Mouse (Mus musculus) kidney, adult 18-20 months (tissue): ENCODE data around the gene Bola2.
A peak's percentile ranks its signal among the peaks of the same experiment; 100 is the strongest.

Experiments
- DNase-seq: peaks from one replicate; pipeline ENCODE4 v3.0.0; 2021

Bola2 gene

DNA sequence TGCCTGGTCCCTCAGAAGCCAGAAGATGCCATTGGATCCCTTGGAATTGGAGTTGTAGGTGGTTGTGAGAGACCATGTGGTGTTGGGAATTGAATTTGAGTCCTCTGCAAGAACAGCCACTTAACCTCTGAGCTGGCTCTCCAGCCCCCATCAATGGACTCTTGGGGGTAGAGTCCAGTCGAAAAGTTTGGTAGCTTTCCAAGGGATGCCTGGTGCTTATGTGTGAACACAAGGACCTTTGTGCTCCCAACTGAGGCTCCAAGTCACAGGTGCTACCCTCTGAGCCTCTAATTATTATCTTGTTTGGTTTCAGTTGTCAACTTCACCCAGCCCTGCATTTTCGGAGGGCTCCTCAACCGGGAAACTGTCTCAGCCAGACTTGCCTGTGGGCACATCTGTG is 4.5 kb upstream of the Bola2 start:
- DNase-seq = peak; percentile 48

DNA sequence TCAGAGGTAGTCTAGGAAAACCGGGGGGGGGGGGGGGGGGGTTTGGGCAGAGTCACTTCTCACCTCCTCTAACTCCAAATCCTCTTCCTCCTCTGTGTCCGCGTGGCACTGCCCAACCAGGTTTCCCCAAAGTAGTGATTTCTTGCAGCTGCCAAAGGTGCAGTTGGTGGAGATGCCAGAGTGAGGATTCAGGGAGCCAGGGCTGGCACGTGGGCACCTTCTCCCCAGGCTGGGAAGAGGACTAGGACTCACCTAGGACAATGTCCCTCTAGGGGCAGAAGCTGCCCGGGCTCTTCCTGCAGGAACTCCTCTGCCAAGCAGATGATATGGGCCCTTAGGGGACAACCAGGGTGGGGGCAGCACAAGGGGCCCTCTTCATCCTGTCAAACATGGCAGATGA is 3.5 kb upstream of the Bola2 start:
- no peak for DNase-seq

DNA sequence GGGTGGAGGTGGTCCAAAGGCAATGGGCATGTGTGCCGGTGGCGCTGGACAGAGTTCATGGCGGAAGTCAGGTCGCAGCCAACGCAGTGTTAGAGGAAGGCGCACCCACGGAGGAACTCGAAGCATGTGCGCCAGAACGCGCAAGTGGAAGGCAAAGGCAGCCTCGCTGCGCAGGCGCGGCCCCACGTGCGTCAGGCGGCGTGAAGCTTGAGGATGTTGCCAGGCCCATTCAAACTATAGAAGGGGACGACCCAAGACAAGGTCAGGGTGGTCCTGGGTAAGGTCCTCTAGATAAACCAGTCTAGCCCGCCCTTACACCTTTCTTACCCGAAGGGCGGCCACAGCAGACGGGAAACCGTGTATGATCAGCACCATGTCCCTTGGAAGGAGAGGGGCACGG is 2.8 kb upstream of the Bola2 start:
- DNase-seq = no peak

DNA sequence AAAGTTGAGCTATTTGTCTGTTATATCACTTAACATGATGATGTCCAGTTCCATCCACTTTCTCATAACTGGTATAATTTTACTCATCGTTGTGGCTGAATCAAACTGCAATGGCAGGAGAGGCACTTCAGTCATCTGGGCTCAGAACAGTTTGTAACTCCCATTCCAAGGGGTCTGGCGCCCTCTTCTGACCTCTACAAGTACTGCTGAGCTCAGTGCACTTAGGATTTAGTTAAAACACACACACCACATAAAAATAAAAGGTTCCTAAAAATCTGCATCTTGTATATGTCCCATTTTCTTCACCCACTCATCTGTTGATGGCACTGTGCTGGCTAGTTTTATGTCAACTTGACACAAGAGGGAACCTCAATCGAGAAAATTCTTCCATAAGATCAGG is 1.9 kb upstream of the Bola2 start:
- peak; percentile 90 for DNase-seq

DNA sequence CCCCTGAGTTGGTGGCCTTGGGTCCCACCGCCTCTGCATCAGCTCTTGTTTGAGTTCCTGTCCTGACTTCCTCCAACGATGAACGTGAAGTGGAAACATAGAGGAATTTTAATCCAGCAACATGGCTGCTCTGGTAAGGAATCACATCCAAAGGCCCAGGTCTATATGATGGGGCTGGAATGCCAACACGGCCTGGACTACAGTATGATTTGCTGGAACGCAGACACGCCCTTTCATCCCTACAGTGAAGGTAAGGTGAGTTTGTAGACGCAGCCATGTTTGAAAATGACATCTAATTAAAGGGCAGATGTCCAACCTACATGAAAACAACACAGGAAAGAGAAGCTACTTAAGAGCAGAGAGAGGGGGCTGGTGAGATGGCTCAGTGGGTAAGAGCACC is 1.4 kb upstream of the Bola2 start:
- no peak for DNase-seq

DNA sequence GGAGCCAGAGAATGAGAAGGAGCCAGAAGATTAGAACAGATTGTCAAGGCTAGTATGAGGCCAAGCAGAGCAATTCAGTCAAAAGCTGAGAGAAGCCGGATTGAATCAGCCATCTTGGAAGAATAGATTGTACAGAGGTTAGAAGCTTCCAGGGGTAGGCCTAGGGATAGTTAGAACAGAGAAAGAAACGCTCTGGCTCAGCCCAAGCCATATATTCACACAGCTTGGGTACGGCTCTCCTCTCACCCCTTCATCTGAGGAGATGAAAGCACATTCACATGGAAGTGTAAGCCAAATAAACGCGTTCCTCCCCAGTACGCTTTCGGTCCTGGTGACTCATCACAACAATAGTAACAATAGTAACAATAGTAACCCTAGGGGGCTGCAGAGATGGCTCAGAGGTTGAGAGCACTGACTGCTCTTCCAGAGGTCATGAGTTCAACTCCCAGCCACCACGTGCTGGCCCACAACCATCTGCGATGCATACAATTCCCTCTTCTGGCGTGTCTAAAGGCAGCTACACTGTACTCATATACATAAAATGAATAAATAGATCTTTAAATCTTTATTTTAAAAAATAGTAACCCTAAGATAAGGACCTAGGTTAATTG is 655 bp upstream of the Bola2 start:
- DNase-seq = no peak

DNA sequence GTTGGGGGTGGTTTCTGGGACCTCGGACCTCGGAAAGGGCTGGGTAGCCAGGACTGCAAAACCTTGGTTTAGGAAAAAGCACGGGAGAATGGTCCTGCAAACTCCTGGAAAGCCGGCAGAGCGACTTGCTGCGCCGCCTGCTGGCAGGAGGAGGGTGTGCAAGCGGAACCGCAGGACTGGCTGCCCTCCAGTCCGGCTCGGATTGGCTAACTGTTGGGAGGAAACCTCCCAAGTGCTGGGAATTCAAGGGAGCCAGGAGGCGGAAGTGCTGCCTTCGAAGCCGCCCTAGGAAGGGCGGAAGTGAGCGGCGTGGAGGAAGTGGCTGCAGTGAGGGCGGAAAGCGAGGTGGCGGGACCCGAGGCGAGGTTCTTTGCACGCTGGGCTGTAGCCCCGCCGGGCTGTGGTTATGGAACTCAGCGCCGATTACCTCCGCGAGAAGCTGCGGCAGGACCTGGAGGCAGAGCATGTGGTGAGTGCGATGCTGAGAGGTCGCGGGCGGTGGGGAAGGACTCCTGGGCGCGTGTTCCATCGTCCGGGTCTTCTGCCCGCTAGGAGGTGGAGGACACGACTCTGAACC is 518 bp downstream of the Bola2 start, which contains the start of gene Slx1b:
TSS of gene Slx1b (minus strand) at position 154 of the 577 bp plus-strand sequence.
- peak; percentile 92 for DNase-seq

DNA sequence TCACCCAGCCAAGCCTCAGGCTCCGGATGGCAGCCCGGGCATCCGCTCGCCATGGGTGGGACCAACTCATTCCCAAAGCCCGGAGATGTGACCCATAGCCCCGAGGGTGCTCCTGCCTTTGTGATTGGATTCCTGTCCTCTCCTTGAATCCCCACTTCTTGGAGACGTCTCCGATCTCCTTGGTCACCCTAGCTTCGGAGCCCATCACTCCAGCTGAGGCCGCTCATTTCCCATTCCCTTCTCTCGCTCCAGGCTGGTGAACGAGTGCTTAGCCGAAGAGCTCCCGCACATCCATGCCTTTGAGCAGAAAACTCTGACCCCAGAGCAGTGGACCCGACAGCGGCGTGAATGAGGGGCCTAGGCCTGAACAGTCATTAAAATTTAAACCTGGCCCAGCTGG is 1.1 kb downstream of the Bola2 start:
- no peak for DNase-seq

DNA sequence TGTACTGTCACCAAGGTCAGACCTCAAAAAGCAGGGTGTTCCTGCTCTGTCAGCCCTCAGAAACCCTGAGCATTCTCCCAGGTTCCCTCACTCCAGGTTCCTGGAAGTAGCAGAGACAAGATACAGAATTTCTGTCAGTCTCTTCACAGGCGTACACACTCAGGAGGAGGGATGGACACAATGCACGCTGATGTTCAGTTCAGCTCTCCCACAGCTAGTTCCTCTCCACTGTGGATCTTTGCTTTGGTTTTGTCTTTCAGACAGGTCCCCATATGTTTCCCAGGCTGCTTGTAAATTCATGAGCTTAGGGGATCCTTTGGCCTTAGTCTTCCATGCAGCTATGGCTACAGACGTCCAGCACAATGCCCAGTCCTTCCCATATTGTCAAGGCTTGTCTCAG is 1.7 kb downstream of the Bola2 start:
- DNase-seq = no peak

DNA sequence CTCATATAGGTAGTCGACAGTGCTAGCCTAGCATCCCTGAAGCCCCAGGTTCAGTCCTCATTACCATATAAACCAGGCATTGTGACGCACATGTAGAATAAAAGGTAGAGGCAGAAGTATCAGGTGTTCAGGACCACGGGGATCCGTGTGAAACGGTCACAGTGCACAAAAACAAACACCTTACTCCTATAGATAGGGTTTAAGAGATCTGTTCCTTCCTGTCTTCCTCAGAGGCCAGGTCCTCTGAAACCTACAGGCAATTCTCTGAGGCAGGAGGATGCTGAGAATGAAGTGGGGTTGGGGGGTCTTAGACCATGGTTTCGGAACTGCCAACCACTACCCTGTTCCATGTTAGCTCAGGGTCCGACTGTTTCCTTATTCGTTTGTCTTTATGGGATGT is 2.6 kb downstream of the Bola2 start:
- no peak for DNase-seq

DNA sequence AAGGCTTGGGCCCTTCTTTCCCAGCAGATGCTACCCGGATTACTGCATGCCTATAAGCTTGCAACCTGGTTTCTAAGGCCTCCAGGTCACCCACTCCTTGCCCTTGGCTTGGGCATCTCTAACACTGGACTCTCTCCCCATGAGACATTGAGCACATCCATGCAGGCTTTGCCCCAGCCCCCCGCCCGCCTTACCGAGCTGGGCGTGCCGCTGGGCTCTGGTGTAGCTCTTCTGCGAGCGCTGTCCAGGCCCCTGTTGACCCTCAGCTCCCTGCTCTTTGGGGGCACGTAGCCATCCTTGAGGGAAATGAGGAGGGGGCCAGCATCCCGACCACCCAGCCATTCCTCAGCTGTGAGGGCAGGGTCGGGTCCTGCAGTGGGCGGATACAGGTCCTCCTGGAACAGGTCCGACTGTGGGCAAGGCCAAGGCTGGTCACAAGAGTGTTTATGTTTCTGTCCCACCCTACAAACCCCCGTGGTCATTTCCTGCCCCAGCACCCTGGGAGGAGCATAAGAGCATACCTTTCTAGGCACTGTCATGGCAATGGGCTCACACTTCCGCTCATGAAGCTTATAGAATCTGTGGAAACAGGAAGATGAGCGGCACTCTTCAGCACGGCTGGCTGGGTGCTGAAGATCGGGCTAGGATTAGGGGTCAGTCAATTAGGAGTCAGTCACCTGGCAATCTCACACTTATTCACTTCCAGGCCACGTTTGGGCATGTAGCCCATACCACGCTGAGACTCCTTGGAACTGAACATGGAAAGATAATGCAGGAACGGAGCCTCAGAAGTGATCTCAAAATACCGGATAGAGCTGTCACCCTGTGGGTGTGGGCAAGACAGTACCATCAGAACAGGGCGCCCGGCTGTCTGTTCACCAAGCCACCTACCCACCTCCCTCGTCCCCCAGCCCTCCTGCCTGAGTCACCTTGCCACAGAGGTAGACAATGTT is 5.1 kb downstream of the Bola2 start:
- DNase-seq = no peak

DNA sequence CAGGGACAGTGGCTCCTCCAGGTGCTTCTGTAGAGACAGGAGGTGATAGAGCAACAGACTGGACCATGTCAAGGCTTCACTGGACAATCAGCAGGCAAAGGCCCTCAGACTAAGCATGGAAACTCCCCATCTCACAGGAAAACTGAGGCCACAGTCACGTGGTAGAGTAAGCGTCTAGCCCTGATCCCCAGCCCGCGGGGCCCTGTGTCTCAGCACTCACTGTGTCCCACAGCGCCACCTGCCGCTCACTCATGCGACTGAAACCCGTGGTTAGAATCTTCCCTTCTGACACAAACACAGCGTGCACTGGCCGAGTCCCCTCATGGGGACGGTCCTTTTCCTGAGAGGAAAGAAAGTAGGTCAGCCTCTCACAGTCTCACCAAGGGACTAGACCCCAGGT is 5.9 kb downstream of the Bola2 start:
- peak; percentile 91 for DNase-seq

DNA sequence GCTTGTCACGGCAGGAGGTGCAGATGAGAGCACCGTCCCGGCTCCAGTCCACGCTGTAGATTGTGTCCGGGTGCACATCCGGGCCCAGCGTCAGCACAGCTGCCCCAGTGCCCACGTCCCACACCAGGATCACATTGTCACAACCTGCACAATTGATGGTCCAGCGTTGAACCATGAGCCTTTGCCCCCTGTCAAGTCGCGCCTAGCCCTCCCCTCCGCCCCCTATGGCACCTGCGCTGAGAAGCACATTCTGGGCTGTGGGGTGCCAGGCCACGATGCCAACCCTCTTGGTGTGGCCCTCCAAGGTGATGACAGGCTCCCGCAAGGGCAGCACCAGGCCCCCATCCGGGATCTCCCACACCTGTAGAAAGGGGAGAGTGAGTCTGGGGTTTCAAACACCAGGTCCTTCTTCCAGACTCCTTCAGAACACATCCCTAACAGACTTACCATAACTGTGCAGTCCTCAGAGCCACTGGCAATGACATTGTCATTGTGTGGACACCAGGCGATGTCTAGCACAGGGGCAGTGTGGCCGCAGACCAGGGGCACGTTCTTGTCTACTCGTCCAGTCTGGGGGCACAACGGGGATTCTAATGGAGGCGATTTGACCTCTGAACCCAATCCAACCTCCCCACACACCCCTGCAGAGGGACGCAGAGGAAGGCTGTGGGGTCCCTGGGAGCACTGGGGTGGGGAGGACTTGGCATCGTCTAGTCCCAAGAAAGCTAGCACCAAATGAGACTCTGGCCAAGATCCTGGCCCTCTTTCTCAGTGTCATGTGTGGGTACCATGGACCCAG is 6.6 kb downstream of the Bola2 start:
- no peak for DNase-seq

DNA sequence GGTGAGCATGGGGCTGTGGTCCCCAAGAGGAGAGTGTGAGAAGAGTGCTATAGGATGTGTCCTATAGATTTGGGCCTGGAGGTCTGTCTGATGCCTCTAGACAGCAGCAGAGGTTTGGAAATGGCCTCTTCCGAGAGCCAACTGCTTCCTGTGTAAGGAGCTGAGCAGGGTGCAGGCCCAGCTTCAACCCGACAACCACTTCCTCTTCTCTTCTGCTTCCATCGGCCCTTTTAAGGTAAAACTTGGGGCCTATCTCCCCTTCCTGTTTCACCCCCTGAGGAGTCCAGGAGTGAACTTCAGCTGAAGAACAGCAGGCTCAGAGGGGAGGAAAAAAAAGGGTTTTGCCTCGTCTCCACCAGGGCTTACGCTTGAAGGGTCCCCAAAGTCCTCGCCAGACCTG is 7.2 kb downstream of the Bola2 start:
- DNase-seq = no peak

DNA sequence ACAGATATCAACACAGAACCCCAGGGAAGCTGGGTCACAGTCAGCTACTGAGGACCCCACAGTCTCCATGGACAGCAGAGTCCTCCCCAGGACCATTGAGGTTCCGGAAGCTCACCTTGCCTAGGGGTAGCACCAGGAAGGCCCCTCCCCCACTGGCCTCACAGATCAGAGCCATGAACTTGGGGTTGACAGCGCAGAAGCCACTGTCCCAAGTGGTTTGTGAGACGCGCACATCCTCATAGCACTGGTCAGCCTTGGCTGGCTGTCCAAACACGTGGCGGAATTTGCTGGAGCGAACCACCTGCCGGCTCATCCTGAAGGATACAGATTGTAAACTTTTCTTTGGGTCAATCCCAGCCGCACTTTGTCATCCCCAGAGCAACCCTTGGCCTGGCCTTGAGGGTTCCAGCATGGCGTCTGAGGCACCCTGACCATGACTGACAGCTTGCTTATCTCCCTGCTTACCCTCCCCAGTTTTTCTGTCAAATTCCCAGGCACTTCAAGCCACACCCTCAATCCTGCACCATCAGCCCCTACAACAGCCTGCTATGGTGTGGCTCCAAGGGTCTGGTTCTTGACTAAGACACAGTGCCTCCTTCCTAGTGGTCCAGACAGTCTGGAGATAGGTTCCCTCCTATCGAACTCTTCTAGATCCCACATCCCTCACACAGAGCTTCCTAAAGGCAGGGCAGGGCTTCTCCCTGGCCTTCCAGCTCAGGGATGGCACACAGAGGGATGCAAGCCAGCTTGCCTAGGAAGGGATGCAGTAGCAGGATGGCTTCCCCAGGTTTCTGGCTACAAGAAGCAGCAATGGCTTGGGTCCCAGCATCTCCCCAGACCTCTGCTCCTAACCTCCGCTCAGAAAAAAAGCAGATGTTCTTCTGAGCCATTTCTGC is 7.9 kb downstream of the Bola2 start:
- no peak for DNase-seq

DNA sequence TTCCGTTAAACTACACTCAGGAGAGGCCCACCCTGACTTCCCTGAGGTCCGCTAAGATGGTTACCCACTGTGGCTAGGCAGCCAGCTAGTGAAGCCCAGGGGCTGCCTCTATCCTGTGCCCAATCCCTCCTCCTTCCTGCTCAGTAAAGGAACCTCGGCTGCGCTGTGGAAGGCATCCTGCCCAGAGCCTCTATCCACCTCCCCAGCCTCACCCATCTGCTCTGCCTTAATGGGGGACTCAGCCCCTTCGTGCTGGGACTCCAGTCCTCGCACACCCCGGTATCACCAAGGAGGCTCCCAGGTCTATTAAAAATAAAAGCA is 8.5 kb downstream of the Bola2 start:
- no peak for DNase-seq

DNA sequence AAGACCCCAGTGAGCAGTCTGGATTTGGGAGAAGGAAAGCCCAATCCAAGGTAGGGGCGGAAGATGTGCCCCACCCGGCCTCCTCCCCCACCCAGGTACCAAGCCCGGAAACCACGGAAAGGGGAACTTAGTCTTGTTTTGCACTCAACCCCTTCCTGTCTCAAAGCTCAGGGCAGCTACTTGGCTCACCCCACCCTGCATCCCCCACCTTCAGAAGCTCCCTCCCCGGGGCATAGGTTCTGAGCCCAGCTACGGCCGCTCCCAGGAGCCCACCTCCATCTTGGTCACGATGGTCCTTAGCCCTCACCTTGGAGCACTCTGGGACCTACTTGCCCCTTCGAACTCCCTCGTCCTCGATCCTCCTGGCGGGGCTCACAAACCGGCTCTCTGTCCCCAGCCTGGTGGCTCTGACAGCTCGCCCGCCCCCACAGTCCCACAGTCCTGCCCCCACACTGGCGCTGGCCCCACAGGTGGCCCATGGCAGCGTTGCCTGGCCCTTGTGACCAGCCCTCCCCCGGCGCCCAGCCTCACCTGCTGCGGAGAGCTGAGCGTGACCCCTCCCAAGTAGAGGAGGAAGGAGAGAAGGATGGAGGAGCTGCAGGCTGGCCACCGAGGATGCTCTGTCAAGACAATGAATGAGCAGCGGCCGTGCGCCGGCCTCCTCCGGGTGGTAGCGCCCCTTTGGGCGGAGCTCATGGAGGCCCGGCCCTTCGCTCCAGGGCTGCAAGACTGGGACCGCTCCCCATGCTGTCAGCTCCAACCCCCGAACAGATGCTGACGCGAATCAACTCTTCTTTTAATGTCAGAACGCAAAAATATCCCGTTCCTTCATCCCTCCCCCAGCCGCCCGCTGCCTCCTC is 9.2 kb downstream of the Bola2 start:
- peak; percentile 52 for DNase-seq

DNA sequence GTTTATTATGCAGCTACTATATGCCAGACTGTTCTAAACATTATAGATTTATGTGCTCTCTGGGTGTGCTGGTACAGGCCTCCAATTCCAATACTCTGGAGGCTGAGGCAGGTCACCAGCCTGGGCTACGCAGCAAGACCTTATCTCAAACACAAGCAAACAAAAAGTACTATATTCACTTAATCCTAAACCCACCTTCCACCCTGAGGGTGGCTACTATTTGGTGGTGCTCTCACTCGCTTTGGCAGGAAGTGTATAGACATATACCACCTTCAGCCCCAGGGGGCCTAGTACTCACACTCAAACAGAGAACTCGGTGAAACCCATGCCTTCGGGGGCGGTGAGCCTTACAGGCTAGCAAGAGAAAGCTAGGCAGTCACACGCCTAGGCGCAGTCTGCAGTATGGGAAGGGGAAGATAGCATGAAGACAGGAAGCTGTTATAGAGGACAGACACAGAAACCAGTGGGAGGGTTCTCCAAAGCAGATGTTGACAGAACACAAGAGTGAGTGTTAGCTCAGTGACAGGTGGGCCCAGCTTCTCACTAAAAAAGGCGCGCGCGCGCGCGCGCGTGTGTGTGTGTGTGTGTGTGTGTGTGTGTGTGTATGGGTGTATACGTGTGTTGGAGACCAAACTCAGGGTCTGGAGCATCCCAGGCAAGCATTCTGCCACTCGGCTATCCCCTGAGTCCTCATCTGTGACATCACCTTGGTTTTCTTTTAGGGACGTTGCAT is 12.4 kb downstream of the Bola2 start, which contains the start of gene Coro1a:
TSS of gene Coro1a (minus strand) at position 346 of the 733 bp plus-strand sequence.
- DNase-seq = no peak

DNA sequence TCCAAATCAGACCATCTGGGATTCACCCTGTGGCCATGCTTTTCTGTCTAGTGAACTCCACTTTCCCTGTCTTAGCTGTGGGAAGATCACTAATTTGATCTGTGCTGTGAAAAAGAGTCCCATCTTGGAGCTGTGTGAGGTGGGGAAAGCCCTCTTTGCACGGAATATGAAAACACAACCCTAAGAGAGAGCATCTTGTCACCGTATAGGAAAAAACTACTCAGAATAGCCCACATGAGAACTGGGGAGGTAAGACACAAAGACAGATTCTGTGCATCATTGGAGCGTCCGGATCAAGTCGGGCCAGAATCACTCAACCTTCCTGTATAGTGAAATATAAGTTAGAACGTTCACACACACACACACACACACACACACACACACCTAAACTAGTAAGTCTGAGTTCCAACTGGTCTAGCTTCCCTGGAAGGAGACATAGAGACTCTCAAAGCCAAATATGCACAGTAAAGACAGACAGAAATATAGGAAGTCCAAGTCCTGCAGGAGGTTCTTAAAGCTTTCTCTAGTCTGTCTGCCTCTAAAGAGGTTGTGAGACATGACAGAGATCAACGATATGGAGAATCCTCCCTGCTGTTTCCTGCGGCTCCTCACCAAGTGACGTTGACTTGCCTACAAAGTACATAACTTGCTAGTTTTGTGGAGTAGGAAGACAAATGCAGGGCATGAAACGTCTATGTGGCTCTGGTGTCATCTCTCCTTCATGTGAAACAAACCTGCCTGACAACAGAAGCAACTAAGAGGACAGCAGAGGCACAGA is 13.2 kb downstream of the Bola2 start:
- no peak for DNase-seq

DNA sequence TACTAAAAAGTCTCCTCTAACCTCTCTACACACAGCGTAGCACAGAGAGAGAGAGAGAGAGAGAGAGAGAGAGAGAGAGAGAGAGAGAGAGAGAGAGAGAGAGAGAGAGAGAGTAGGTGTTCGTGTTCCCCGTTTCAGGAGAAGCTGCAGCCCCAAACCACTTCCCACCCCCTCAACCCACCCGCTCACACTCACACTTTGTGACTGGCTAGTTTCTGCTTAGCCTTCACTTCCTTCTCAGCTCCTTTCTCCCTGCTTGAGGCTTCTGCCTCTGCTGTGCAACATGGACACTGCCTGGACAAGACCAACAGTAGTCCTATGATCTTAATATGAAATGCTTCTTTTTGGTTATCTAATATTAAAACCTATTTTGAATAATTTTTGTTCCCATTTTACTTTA is 15.1 kb downstream of the Bola2 start:
- DNase-seq = no peak
